Mouse (Mus musculus) thymus, postnatal 0 days (tissue): ENCODE data around the gene Sema4d. TPM values are rescaled to one million over a fixed set of nuclear protein-coding genes. Genes with fewer than 3 reads are reported as not detected.

Source experiments
- DNase-seq: peaks from one replicate; pipeline ENCODE4 v3.0.0-alpha.2; 2015; ENCODE audit warnings: low spot score
- polyA plus RNA-seq: library from polyadenylated mRNA; unstranded; fragments of >200 nt; fragmentation: Nextera tagmentation; extraction: Ambion mirVana; gene quantifications from 2 replicates; pipeline ENCODE4 v1.2.1, GENCODE M21; 2015

The Sema4d gene
- polyA plus RNA-seq, 1 experiment from 2014 or later, result 58.5 TPM

GRCm38 (mm10) chr13:51755584-51755983, 38.0 kb downstream of the Sema4d start:
- DNase-seq, result no peak

GRCm38 (mm10) chr13:51754559-51755126, 38.9 kb downstream of the Sema4d start:
- no peak for DNase-seq

DNA sequence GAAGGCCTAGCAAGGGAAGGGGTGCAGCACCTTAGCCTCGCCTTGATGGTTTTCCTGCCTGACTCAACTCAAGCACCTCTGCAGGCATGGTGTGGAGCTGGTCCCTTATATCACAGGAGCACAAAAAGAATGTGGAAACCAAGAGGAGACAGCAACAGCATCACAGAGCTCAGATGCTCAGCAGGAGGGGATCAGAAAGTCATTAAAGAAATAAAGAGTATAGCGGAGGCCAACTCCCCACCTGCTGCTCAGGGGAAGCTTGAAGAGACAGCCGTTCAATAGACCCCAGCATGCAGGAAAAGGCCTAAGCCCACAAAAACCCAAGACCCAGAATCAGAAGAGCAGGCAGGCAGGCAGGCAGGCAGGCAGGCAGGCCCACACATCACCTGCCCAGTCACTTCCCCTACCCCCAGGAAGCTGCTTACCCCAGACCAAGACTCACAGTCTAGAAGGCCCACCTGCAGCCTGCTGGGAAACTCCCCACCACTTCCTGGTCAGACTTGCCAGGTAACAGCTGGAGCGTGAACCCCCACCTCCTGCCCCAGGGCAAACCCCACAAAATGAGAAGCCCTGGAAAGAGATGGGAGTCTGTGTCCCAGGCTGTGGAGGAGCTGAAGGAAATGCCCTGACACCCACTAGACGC, 39.6 kb downstream of the Sema4d start:
- DNase-seq, result peak; percentile 70

- no peak for DNase-seq
These were observed 40.4 kb downstream of the Sema4d start for GRCm38 (mm10) chr13:51753168-51753465.

DNA sequence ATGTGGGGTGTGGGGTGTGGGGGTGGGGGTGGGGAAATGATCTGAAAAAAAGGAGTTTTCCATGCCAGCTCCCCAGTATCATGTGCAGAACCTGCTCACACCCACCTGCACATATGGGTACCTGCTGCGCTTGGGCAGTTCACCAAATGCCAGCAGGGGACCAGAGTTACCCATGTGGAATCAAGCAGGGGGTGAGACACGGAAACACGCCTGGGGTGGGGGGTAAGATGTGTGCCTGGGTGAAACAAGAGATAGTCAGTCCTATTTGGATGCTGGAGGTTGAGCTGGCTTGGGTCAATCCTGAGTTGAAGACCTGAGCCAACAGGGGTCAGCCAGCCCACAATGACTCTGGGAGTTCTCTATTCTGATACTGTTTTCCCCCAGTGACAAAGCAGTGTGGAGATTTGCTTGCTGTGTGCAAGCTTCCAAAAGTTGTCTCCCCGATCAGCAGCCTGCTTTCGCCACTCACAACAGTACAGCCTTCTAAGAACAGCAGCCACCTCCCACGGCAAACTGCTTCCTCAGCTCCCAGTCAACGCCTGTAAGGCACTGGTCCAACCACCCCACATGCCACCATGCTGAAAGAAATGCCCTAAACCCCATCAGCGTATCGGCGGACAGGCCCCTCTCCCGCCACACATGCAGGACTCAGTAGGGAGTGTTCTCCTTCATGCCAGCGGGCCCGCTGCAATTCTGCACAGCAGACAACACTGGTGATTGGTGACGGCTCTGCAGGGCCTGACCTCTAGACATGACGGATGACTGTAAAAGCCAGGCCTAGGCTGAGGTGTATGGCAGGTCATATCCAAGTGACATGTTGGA, 41.0 kb downstream of the Sema4d start:
- DNase-seq, result no peak

- DNase-seq, result peak; percentile 42
These were observed 43.8 kb downstream of the Sema4d start for GRCm38 (mm10) chr13:51749578-51750345.

DNA sequence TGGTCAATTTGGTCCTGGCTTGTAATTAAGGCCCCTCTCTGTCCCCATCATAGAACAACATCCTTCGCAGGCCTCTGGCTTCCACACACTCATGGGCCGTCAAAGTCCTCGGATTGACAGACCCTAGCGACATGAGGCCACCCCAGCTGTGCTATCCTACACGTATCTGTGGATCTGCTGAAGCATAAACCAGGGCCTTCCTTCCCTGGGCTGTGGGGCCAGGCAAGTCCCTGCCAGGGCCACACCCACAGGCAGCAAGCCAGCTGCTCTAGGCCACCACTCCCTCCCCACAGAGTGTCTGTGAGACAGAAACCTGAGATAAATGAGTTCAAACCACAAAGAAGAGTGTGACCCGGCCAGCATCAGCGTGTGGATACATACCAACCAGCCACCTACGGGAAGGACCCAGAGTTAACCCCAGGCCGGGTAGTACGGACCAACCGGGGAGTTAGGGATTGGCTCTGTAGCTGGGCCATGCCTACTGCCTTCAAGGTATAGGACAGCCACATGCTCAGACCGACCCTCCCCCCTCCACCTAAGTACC, 45.5 kb downstream of the Sema4d start:
- peak; percentile 68 for DNase-seq

DNA sequence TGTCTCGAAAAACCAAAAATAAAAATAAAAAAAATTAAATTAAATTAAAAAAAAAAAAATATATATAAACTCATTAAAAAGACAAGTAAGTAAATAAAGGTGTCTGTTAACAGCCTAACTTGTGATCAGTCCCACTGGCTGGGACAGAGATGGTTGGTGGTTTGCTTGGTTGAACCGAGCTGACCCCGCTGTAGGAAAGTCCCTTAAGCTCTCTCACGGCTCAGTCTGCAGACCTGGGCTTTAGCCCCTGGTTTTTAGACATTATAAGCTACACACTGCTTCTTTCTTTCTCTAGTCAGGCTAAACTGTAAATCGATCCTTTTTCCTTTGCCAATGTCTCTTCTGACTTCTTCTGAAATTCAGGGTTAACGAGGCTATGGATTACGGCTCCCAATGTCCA, 46.5 kb downstream of the Sema4d start:
- no peak for DNase-seq

GRCm38 (mm10) chr13:51745862-51746261, 47.7 kb downstream of the Sema4d start:
- no peak for DNase-seq

GRCm38 (mm10) chr13:51743855-51744254, 49.7 kb downstream of the Sema4d start:
- peak; percentile 66 for DNase-seq

DNA sequence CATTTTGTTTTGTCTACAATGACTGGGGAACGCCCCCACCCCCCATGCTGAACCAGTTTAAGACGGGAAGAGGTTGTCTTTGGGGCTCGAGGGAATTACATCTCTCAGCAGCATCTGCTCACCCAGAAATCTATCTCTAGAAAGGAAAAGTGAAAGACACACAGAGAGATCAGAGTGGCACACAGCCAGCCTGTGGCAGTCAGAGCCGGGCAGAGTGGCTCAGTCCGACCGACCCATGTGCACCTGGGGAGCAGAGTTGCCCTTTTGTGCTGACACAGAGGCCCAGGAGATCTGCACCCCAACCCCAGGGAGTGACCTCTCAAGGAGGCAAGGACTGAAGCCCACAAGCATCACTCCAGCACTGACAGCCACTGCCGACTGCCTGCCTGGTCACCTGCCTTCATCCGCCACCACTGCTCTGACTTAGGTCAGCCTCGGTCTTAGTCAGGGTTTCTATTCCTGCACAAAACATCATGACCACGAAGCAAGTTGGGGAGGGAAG, 50.9 kb downstream of the Sema4d start:
- DNase-seq, result peak; percentile 17

GRCm38 (mm10) chr13:51740776-51741175, 52.8 kb downstream of the Sema4d start:
- no peak for DNase-seq

DNA sequence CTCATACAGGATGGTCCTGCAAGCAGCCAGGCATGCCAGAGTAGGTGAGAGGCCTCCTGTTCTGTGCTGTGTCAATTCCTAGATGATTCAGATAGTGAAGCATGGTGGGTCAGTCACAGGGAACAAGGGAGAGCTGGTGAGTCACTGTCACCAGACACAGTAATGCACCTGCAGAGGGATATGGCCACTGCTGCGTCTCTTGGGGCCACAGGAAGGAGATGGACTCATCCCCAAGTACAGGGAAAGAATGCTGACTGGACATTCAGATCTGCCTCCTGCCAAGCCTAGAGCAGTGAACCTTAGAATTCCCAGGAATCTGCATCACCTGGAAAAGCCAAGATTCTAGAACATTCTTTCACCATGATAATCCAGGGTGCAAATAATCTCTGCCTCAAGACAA, 53.8 kb downstream of the Sema4d start:
- DNase-seq, result no peak

GRCm38 (mm10) chr13:51738531-51739117, 54.9 kb downstream of the Sema4d start:
- DNase-seq, result peak; percentile 34

GRCm38 (mm10) chr13:51737949-51738513, 55.5 kb downstream of the Sema4d start:
- DNase-seq, result peak; percentile 40

DNA sequence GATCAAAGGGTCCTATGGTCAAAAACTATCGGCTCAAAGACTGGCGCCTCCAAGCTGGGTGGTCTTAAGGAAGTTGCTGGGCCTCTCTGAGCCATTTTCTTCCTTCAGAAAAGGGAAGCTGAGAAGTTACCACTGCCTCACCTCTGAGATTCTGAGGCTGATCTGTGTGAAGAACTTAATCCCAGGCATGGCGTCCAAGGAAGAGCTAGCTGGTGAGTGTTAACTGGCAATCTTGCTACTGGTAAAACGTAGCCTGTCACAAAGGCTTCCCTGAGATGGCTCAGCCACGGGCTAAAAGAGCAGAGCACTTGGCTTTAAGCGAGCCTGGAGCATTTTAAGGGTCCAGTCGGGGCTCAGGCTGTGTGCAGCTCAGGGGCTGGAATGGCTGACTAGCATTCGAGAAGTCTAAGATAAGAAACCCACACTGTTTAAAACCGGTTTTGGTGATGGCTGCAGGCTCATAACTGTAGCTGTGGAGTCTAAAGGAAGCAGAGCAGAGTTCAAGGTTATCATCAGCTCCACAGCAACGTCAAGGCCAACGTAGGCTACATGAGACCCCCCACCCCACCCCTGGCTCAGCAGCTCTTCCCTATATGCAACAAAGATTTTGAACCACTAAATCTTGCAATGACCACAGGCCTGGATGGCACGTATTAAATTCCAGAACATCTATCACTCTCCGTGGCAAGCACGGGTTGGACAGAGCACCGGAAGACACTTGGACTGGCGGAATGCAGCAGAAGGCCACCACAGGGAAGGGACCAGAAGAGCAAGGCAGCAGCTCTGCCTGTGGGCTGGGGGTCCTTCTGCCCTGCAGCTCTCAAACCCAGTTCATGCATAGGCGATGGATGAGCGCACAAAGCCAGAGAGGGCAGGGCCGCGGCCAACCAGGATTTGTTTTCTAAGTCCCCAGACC, 56.3 kb downstream of the Sema4d start:
- peak; percentile 19 for DNase-seq

DNA sequence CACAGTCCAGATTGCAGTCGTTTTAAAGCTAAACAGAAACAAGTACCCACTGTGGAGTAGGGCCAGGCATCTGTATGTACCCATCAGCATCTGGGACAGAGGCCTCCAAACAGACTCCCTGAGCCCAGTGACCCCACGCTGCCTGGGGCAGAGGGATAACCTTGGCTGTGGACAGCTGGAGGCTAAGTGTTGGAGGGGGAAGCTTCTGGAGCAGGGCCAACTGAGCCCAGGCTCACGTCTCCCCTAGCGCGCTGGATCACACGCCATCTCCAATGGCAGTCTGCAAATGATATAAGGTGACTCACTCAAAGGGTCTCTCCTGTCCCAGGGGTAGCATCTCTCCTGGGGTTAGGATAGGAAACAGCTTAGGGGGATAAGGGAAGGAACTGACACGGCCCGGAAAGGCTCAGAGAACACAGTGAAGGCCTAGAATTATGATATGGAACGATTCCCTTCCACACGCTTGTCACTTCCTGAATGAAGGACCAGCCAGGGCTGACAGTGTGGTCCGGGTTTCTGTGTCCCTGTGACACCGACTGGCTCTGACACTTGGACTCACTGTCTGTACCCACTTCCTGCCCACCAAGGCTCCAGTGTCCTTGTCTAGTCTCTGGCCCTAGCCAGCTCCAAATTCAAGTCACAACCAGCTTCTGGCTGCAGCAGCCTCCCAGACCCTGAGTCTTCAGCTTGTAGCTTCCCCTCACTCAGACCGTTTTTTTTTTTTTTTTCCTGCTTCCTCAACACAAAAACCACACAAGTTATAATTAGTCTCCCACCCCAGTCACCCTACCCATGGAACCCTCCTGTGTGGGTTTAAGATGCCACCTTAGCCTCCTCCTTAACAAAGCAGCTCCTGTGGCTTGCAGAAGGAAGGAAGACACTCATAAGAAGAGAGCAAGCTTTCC, 57.3 kb downstream of the Sema4d start:
- peak; percentile 33 for DNase-seq

GRCm38 (mm10) chr13:51734556-51734955, 59.0 kb downstream of the Sema4d start:
- no peak for DNase-seq
